Mouse (Mus musculus): ENCODE measurements at regions not wholly inside any gene's neighbourhood (a gene's known extent, or its start where the extent isn't known, plus 50 kb on each side); places are given as distances from the start of the nearest gene placed in this dataset.
"Not testable (repeated sequence)": the region's sequence is repeated elsewhere in the genome, so short reads cannot be mapped to it uniquely, and the experiment has no call there.

DNA sequence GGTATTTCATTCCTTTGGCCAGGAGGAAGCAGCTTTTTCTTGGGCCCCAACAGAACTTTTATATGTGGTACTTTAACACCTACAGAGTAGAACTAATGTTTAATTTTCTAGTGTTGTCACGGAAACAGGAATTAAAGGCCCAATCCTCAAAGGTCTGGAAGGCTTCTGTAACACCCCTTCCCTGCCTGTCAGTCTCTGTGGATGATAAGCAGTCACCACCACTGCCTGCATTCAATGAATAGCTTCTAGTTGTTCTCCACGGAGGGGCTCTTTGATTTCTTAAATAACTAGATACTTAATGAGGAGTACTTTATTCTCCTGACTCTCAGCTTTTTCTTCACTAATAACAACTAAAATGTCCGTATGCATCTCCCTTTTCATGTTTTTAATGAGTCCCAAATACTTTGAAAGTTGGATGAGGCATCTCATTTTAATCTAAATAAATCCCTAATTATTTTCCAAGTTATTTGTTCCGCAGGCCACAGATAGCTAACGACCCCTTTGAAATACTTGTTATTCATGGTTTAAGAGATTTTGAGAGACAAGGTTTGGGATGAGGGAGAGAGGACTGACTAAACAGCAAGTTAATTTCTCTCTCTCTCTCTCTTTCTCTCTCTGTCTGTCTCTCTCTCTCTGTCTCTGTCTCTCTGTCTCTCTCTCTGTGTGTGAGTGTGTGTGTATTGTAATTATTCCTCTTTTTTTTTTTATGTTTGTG, 686.0 kb upstream of the Ghitm start:
- intact Hi-C loops (cut with DNase I) = no loop called here
- no peak for DNase-seq

DNA sequence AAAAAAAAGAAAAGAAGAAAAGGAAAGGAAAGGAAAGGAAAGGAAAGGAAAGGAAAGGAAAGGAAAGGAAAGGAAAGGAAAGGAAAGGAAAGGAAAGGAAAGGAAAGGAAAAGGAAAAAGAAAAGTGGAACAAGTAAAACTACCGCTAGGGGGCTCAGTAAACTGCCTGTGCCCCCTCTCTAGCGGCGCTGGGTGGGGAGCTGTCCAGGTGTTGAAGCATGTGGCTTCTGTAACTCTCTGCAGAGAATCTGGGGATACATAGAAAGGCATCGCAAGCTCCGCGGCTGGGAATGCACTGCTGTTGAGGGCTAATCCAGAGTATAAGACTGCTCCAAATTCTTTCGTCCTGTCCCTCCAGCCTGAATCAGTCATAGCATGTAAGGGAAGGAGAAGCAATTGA, 684.9 kb upstream of the Ghitm start:
- intact Hi-C loops (cut with DNase I) = no loop called here
- DNase-seq = peak; percentile 7

DNA sequence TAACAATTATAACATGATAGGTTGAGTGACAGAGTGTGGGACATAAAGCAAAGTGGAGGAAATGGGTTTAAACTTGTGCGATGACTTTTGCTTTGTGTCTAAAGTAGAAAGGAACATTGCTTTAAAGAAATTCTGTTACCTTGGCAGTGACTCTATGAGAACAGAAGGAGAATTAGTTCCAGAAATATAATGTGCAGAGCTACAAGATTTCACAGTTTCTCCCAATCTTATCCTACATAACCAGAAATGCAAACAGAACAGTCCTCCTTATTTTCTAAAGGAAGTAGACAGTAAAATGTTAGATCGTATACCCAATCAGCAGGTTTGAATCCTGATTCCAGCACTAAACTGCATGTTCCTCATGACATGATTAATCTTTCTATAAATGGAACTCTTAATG, 660.6 kb upstream of the Ghitm start:
- DNase-seq = no peak
- intact Hi-C loops (cut with DNase I) = no loop called here

DNA sequence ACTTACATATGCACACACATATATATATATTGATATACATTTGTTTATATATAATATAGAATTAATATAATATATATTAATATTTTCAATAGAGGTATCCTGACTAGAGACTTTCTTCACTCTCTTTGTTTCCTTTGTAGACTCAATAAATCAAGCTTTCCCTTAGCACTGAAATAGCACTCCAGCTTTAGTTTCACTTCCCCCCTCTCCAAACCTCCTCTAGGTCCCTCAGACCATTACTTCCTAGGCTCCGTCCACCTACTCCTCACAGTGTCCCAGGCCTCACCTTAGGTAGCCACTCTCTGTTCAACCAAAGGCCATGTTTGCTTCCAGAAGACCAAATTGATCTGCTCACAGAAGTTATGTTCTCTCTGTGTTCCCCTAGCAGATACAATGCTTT, 630.7 kb upstream of the Ghitm start:
- DNase-seq = no peak
- intact Hi-C loops (cut with DNase I) = no loop called here

DNA sequence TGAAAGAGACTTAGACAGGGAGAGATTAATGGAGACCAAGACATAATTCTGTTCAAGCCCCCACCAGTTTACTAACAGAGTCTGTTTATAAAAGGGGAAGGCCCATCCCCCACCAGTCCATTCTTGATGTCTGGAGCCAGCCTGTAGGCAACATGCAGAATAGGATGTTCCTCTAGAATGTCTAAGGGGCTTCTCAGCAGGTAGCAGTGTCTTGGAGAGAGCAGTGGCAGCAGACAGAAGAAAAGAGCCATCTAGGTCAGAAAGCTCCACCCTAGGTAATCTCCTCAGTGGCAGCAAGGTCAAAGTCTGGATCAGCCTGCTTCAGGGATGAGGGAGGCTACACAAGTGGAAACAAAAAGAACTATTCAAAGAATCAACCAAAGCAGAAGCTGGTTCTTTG, 614.6 kb upstream of the Ghitm start:
- DNase-seq; intact Hi-C loops (cut with DNase I): not testable (repeated sequence)

DNA sequence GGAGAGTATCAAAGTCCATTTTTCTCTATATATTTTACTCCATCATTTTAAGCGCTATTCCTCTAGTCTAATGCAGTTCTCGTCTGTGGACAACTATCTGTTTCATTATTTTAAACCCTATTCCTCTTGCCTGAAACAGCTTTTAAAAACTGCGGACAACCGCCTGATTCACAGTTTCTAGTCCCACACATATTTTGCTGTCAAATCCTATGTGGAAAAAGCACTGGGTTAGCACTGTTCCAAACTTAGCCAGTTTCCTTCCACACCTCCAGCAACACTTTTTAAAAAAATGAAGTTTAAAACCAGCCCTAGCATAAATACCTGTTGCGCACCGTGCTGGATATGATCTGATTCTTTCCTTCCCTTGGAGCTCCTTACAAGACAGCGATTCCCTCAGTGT, 614.1 kb upstream of the Ghitm start:
- no peak for DNase-seq

DNA sequence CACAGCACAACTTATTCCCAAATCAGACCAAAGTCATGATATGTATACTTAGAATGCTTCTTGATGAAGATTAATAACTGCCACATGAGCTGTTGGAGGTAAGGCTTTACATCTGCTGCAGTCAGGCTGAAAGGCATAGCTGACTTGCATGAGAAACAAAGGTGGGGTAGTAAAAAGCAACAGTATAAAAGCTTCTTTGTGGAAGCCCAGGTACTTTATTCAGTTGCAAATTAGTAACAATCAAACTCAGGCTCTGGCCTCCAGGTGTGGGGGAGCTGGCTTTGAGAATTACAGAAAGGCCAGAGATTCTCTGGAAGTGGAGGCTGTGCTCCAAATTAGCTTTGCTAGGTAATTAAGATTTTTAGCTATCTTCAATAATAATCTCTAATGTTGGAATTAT, 608.0 kb upstream of the Ghitm start:
- intact Hi-C loops (cut with DNase I) = no loop called here
- DNase-seq = no peak

More for the DNA sequence above, 614.1 kb upstream of the Ghitm start:
- intact Hi-C loops (cut with DNase I) = no loop called here

DNA sequence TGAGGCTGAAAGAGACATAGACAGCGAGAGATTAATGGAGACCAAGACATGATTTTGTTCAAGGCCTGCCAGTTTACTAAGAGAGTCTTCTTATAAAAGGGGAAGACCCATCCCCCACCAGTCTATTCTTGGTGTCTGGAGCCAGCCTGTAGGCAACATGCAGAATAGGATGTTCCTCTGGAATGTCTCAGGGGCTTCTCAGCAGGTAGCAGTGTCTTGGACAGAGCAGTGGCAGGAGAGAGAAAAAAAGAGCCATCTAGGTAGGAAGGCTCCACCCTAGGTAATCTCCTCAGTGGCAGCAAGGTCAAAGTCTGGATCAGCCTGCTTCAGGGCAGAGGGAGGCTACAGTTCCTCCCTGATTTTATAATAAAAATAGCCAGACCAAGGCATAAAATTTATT, 607.4 kb upstream of the Ghitm start:
- DNase-seq; intact Hi-C loops (cut with DNase I): not testable (repeated sequence)

Measured in left cerebral cortex, postnatal 4 days (tissue).